Mouse (Mus musculus) heart, adult 8-10 months (tissue): Measurements from ENCODE around the gene Cep170b. TPM values are rescaled to one million over a fixed set of nuclear protein-coding genes. Genes with fewer than 3 reads are reported as not detected.

Experiments used
- microRNA-seq: library from miRNA; unstranded; fragments of <30 nt; microRNA quantifications from one replicate; pipeline ENCODE4 v1.2.0, GENCODE M21; 2022
- total RNA-seq, 4 experiments: library from RNA; stranded (reverse); gene quantifications; 2 replicates each; pipeline ENCODE4 v1.2.4; 2022

Gene Cep170b
- total RNA-seq, 4 experiments from 2014 or later: 12.3 to 14.7 (median 13.4) TPM

Small RNA genes within 50 kb of the gene (microRNA-seq; reads per million reads assigned to microRNA genes)
- gene Mir6940: not detected

Other genes starting within 250 kb of the Cep170b start
- 10 to 100 TPM; 31.2 to 50.5 (median 38.0) TPM for gene A530016L24Rik, start 231.0 kb upstream of the Cep170b start, total RNA-seq
- gene Tmem179, start 203.7 kb upstream of the Cep170b start, total RNA-seq: not detected
- gene Inf2, start 131.7 kb upstream of the Cep170b start, total RNA-seq: 10 to 100 TPM; 14.7 to 19.5 (median 17.7) TPM
- gene Adssl1, start 100.4 kb upstream of the Cep170b start, total RNA-seq: 100 to 1,000 TPM; 184 to 207 (median 193) TPM
- 10 to 100 TPM; 28.3 to 35.2 (median 30.0) TPM for gene Siva1, start 75.8 kb upstream of the Cep170b start, total RNA-seq
- gene Akt1, start 45.6 kb upstream of the Cep170b start, total RNA-seq: 100 to 1,000 TPM; 161 to 195 (median 179) TPM
- 1 to 10 TPM; 4.0 to 5.5 (median 4.9) TPM for gene Zbtb42, start 41.6 kb upstream of the Cep170b start, total RNA-seq
- 1 to 10 TPM; 3.4 to 8.1 (median 4.3) TPM for gene Pld4, start 40.2 kb downstream of the Cep170b start, total RNA-seq
- gene Ahnak2, start 82.2 kb downstream of the Cep170b start, total RNA-seq: 10 to 100 TPM; 19.3 to 24.6 (median 20.6) TPM
- gene Clba1, start 88.5 kb downstream of the Cep170b start, total RNA-seq: 1 to 10 TPM; 1.8 to 4.3 (median 2.4) TPM
- gene Cdca4, start 109.0 kb downstream of the Cep170b start, total RNA-seq: 1 to 10 TPM; 5.6 to 6.5 (median 6.2) TPM
- gene Gpr132, start 147.8 kb downstream of the Cep170b start, total RNA-seq: under 1 TPM; 0.25 to 0.52 (median 0.33) TPM
- gene Jag2, start 209.3 kb downstream of the Cep170b start, total RNA-seq: 10 to 100 TPM; 25.1 to 30.4 (median 29.8) TPM
- 10 to 100 TPM in 1 of 4 experiments, 1 to 10 TPM in 3; 7.0 to 11.7 (median 8.5) TPM for gene Nudt14, start 221.7 kb downstream of the Cep170b start, total RNA-seq